Mouse (Mus musculus): ENCODE measurements around the gene Cps1.

GRCm38 (mm10) chr1:67238941-67239340, 116.1 kb downstream of the Cps1 start:
- TF ChIP-seq FLI1 (IDR thresholded peaks at IDR 0.05; ENCODE audit: low read length) (no peak), GATA1 (IDR thresholded peaks at IDR 0.05; ENCODE audit: borderline replicate concordance, low read length) (no peak)
